Comparison of ENCODE assay signal across 11 mouse cellular contexts in the genomic region with DNA sequence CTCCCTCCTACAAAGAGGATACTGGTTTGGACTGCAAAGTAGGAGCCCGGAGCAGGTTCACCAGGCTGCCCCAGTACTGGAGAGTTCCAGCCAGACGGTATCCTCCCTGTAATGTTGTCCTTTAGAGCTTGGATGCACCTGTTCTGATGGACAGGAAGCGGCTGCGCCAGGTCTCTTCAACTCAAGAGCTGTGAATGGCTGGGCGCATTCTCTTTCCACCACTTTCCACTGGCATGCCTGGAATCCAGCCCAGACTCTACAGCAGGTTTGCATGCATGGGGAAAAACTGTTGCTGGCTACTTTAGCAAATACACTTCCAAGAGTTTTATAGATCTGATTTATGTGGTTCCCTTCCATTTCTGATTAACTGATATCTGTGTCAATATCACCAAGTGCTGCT. TPM values are rescaled to one million over a fixed set of nuclear protein-coding genes. Genes with fewer than 3 reads are reported as not detected.
DNase-seq lines count a peak whose midpoint lies in the region; ATAC-seq and TF ChIP-seq lines count a peak whose summit lies in the region.
"Had no signal": no experiment of that assay in that cellular context is flagged by ENCODE, and none has a peak within 500 bp of the region (broad histone marks: within the 10 kb centered on the region; RNA-seq: fewer than 3 reads in every experiment).

No protein-coding gene starts in this region.

- H3K9me3 ChIP-seq in forebrain, embryonic 15.5 days = no peaks in the 10 kb centered on the region
- H3K9me3 ChIP-seq in forebrain, embryonic 10.5 days = no peaks in the 10 kb centered on the region
- H3K9me3 ChIP-seq in heart, embryonic 16.5 days (replicated peaks; ENCODE audit: control insufficient read depth, low read length) = no peaks in the 10 kb centered on the region
- H3K9me3 ChIP-seq: hindbrain, embryonic 15.5 days had no signal

- no peaks in the 10 kb centered on the region for H3K27me3 ChIP-seq in forebrain, embryonic 15.5 days
- no peaks in the 10 kb centered on the region for H3K27me3 ChIP-seq in forebrain, embryonic 10.5 days (ENCODE audit: poor library complexity, severe bottlenecking)
- no peaks in the 10 kb centered on the region for H3K27me3 ChIP-seq in heart, embryonic 16.5 days (ENCODE audit: control insufficient read depth, insufficient read depth, low read length)
- H3K27me3 ChIP-seq: hindbrain, embryonic 15.5 days had no signal

- WGBS in forebrain, embryonic 15.5 days = 58% methylated on average over 5 of the region's 5 CpGs
- 77% methylated on average over 5 of the region's 5 CpGs for WGBS in forebrain, embryonic 10.5 days
- 27% methylated on average over 5 of the region's 5 CpGs for WGBS in heart, embryonic 16.5 days

- no peak overlapping the region for H3K4me3 ChIP-seq in forebrain, embryonic 15.5 days
- no peak overlapping the region for H3K4me3 ChIP-seq in forebrain, embryonic 10.5 days
- no peak overlapping the region for H3K4me3 ChIP-seq in left cerebral cortex, adult 2 months
- no peak overlapping the region for H3K4me3 ChIP-seq in heart, embryonic 16.5 days (ENCODE audit: low read length)
- H3K4me3 ChIP-seq: erythroblast, embryonic 14.5 days; hindbrain, embryonic 15.5 days had no signal

- intact Hi-C loops in left cerebral cortex, adult 2 months (cut with DNase I) = no loop called here

- no peak overlapping the region for H3K9ac ChIP-seq in forebrain, embryonic 15.5 days (replicated peaks)
- H3K9ac ChIP-seq in heart, embryonic 16.5 days (ENCODE audit: low read length) = no peak overlapping the region
- H3K9ac ChIP-seq: hindbrain, embryonic 15.5 days had no signal

- H3K36me3 ChIP-seq in forebrain, embryonic 15.5 days = no peaks in the 10 kb centered on the region
- no peaks in the 10 kb centered on the region for H3K36me3 ChIP-seq in forebrain, embryonic 10.5 days (replicated peaks)
- H3K36me3 ChIP-seq in heart, embryonic 16.5 days (ENCODE audit: control insufficient read depth, insufficient read depth) = no peaks in the 10 kb centered on the region
- H3K36me3 ChIP-seq: hindbrain, embryonic 15.5 days had no signal

- no peak overlapping the region for H3K4me2 ChIP-seq in forebrain, embryonic 15.5 days (replicated peaks)
- H3K4me2 ChIP-seq in heart, embryonic 16.5 days (ENCODE audit: low read depth, low read length) = peak overlapping the region; percentile 33; the same call in 1 of the 2 replicates
- H3K4me2 ChIP-seq: hindbrain, embryonic 15.5 days had no signal

- H3K27ac ChIP-seq in forebrain, embryonic 15.5 days (replicated peaks) = peak overlapping the region; percentile 31; the same call in 1 of the 2 replicates
- no peak overlapping the region for H3K27ac ChIP-seq in forebrain, embryonic 10.5 days
- peak overlapping the region; percentile 28; the same call in 1 of the 2 replicates for H3K27ac ChIP-seq in left cerebral cortex, adult 2 months
- peak overlapping the region; percentile 49 for H3K27ac ChIP-seq in heart, embryonic 16.5 days (ENCODE audit: low read length)
- H3K27ac ChIP-seq: hindbrain, embryonic 15.5 days; macrophage had no signal

- no peak for TF ChIP-seq CTCF in left cerebral cortex, adult 2 months (IDR thresholded peaks at IDR 0.05)

- DNase-seq in forebrain, embryonic 10.5 days (ENCODE audit: extremely low spot score, low spot score) = no peak
- no peak for DNase-seq in left cerebral cortex, adult 2 months (ENCODE audit: extremely low spot score in 1 of 2, low spot score in 2 of 2)
- no peak for DNase-seq in left cerebral cortex, adult 11 months (ENCODE audit: low spot score)
- DNase-seq in lung, postnatal 36 days = peak; percentile 58
- no peak for DNase-seq in gastrocnemius, postnatal 10 days

- H3K4me1 ChIP-seq in forebrain, embryonic 15.5 days = peaks cover 40% of the 10 kb centered on the region
- peaks cover 9% of the 10 kb centered on the region; the same call in 1 of the 2 replicates for H3K4me1 ChIP-seq in forebrain, embryonic 10.5 days
- peaks cover 6% of the 10 kb centered on the region; the same call in 1 of the 2 replicates for H3K4me1 ChIP-seq in heart, embryonic 16.5 days (ENCODE audit: control insufficient read depth, insufficient read depth, low read length)

- no peak for ATAC-seq in forebrain, embryonic 15.5 days (replicated peaks)
- peak; percentile 21; the same call in 1 of the 2 replicates for ATAC-seq in heart, embryonic 16.5 days (replicated peaks; ENCODE audit: extremely low read depth, insufficient read depth, low FRiP score)
- no peak for ATAC-seq in inflammation-experienced regulatory T-cells, adult 6 months

RNA-seq across cellular contexts. Expression of gene Prkar1b, which starts 8.5 kb away (rescaled TPM):
- 171 and 193 TPM in 2 replicates for polyA plus RNA-seq in forebrain, embryonic 15.5 days (2015; fragmentation: Nextera tagmentation; extraction: Ambion mirVana)
- polyA plus RNA-seq in forebrain, embryonic 10.5 days (2016; fragmentation: Nextera tagmentation; extraction: Ambion mirVana) = 3.3 and 5.1 TPM in 2 replicates
- 100 to 1,000 TPM; 767 to 781 TPM for total RNA-seq in left cerebral cortex, adult 2 months (2021)
- 8.4 and 9.5 TPM in 2 replicates for polyA plus RNA-seq in heart, embryonic 16.5 days (2015; fragmentation: Nextera tagmentation; extraction: Ambion mirVana)
- 1 to 10 TPM; 3.2 to 4.3 TPM for total RNA-seq in gastrocnemius, postnatal 10 days (2021)
- 1 to 10 TPM in 1 of 3 experiments, under 1 TPM in 1, not detected in 1; 0.38 to 3.9 TPM for polyA plus RNA-seq in inflammation-experienced regulatory T-cells, adult 6 months (2017; shearing (Covaris generic))

RNA-seq across cellular contexts. Expression of gene Dnaaf5, which starts 8.7 kb away (rescaled TPM):
- polyA plus RNA-seq in forebrain, embryonic 15.5 days (2015; fragmentation: Nextera tagmentation; extraction: Ambion mirVana) = 3.2 and 3.9 TPM in 2 replicates
- polyA plus RNA-seq in forebrain, embryonic 10.5 days (2016; fragmentation: Nextera tagmentation; extraction: Ambion mirVana) = 8.0 and 9.9 TPM in 2 replicates
- total RNA-seq in left cerebral cortex, adult 2 months (2021) = 1 to 10 TPM; 7.4 to 8.2 TPM
- polyA plus RNA-seq in heart, embryonic 16.5 days (2015; fragmentation: Nextera tagmentation; extraction: Ambion mirVana) = 4.9 and 6.6 TPM in 2 replicates
- 10 to 100 TPM in 1 of 2 experiments, 1 to 10 TPM in 1; 9.0 to 10.1 TPM for total RNA-seq in gastrocnemius, postnatal 10 days (2021)
- 10 to 100 TPM in 1 of 3 experiments, 1 to 10 TPM in 2; 5.9 to 11.9 (median 6.2) TPM for polyA plus RNA-seq in inflammation-experienced regulatory T-cells, adult 6 months (2017; shearing (Covaris generic))

RNA-seq across cellular contexts. Expression of gene Sun1, which starts 59.1 kb away (rescaled TPM):
- 51.5 and 54.3 TPM in 2 replicates for polyA plus RNA-seq in forebrain, embryonic 15.5 days (2015; fragmentation: Nextera tagmentation; extraction: Ambion mirVana)
- 52.9 and 53.8 TPM in 2 replicates for polyA plus RNA-seq in forebrain, embryonic 10.5 days (2016; fragmentation: Nextera tagmentation; extraction: Ambion mirVana)
- 100 to 1,000 TPM; 135 to 147 TPM for total RNA-seq in left cerebral cortex, adult 2 months (2021)
- polyA plus RNA-seq in heart, embryonic 16.5 days (2015; fragmentation: Nextera tagmentation; extraction: Ambion mirVana) = 35.7 and 41.5 TPM in 2 replicates
- total RNA-seq in gastrocnemius, postnatal 10 days (2021) = 10 to 100 TPM; 42.7 to 52.4 TPM
- 10 to 100 TPM; 30.7 to 43.4 (median 38.5) TPM for polyA plus RNA-seq in inflammation-experienced regulatory T-cells, adult 6 months (2017; shearing (Covaris generic))

Comparison
In these comparisons a context has a peak if more than half of its experiments do, and no peak if none do; other contexts are left out.
1. RNA of gene Prkar1b, which starts 8.5 kb away (polyA plus RNA-seq): 171 to 193 TPM in forebrain, embryonic 15.5 days; 8.4 to 9.5 TPM in heart, embryonic 16.5 days, 3.3 to 5.1 TPM in forebrain, embryonic 10.5 days and 0.38 to 3.9 TPM in inflammation-experienced regulatory T-cells, adult 6 months; every median in the first group is over 10 times any median in the second.